Comparison of ENCODE assay signal across 26 mouse cellular contexts in the genomic region with DNA sequence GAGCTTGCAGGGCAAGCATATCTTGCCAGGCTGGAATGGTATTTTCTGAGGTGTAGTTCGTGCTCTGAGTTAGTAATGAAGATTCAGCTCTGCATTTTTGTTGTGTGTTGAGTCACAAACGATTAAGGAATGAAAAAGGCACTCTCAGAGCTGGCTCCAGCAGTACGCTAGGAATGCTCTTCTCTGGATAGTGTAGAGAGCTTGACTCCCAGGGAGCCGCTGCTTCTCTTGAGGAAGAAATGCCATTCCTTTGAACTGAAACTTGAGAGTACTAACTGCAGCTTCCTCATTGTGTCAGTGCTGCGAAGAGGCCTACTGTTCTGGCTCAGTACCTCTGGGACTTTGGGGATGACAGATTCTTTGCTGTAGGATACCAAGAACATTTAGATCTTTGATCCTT. TPM values are rescaled to one million over a fixed set of nuclear protein-coding genes. Genes with fewer than 3 reads are reported as not detected.
"Had no signal": no experiment of that assay in that cellular context is flagged by ENCODE, and none has a peak within 500 bp of the region (broad histone marks: within the 10 kb centered on the region; RNA-seq: fewer than 3 reads in every experiment).

No protein-coding gene starts in this region.

- DNase-seq: kidney, adult 8-10 months; kidney, postnatal 10 days; kidney, postnatal 36 days; layer of hippocampus, adult 9-11 months; liver, embryonic 13.5 days; lung, embryonic 14.5 days; lung, postnatal 10 days; lung, postnatal 36 days; retina, postnatal 1 day; right cerebral cortex, postnatal 25 days; thymus, adult 18-20 months; thymus, postnatal 36 days had no signal

- H3K4me3 ChIP-seq: liver, embryonic 13.5 days; megakaryocyte, embryonic 14.5 days; midbrain, embryonic 10.5 days; midbrain, embryonic 13.5 days; myocyte; neural tube, embryonic 13.5 days had no signal

- H3K4me1 ChIP-seq: liver, embryonic 13.5 days; megakaryocyte, embryonic 14.5 days; midbrain, embryonic 10.5 days; midbrain, embryonic 13.5 days; neural tube, embryonic 13.5 days had no signal

- H3K27ac ChIP-seq: liver, embryonic 13.5 days; midbrain, embryonic 10.5 days; midbrain, embryonic 13.5 days; neural tube, embryonic 13.5 days had no signal

RNA-seq across cellular contexts. Expression of gene Rtp1, which starts 5.1 kb away (rescaled TPM):
- total RNA-seq: liver, adult 2 months; monocyte, adult 5-6 weeks; neutrophil, adult 5-6 weeks had no signal
- polyA plus RNA-seq: intestine, postnatal 0 days; limb, embryonic 11.5 days; limb, embryonic 14.5 days; liver, adult 2 months; liver, embryonic 13.5 days; liver, embryonic 16.5 days; lung, embryonic 14.5 days; midbrain, embryonic 10.5 days; myocyte; small intestine, adult 2 months; spleen, adult 2 months had no signal
